Mouse (Mus musculus): ENCODE data around the gene Baz2b. TPM values are rescaled to one million over a fixed set of nuclear protein-coding genes. Genes with fewer than 3 reads are reported as not detected.

Baz2b gene
- polyA plus RNA-seq, 1 experiment from 2014 or later, result 86.9 TPM

- peaks cover 18% of the 10 kb centered on the region for H3K36me3 ChIP-seq (ENCODE audit: control insufficient read depth, insufficient read depth, low read length)
- ATAC-seq (ENCODE audit: low FRiP score, low TSS enrichment) (no peak), DNase-seq (no peak)
- no peak overlapping the region for H3K27ac ChIP-seq (replicated peaks; ENCODE audit: low read depth, low read length)
- H3K9ac ChIP-seq (replicated peaks; ENCODE audit: low read length), result no peak overlapping the region
- no peak overlapping the region for H3K4me3 ChIP-seq (replicated peaks; ENCODE audit: low read depth, low read length)
- no peaks in the 10 kb centered on the region for H3K9me3 ChIP-seq (ENCODE audit: control insufficient read depth, low read length)
- no peaks in the 10 kb centered on the region for H3K27me3 ChIP-seq (ENCODE audit: control insufficient read depth, insufficient read depth, low read length)
- H3K4me1 ChIP-seq (ENCODE audit: control insufficient read depth, insufficient read depth, low read length), result no peaks in the 10 kb centered on the region
- WGBS, result 94% methylated on average over 3 of the region's 3 CpGs
- H3K4me2 ChIP-seq (ENCODE audit: low read length), result no peak overlapping the region
Measured at GRCm38 (mm10) chr2:59933129-59933528, 276.5 kb downstream of the Baz2b start.

- DNase-seq, result no peak
- H3K9me3 ChIP-seq (ENCODE audit: control insufficient read depth, low read length), result no peaks in the 10 kb centered on the region
- peaks cover 18% of the 10 kb centered on the region for H3K36me3 ChIP-seq (ENCODE audit: control insufficient read depth, insufficient read depth, low read length)
- H3K27ac ChIP-seq (replicated peaks; ENCODE audit: low read depth, low read length), result no peak overlapping the region
- whole genome bisulfite sequencing, result 94% methylated on average over 4 of the region's 4 CpGs
- no peak for ATAC-seq (ENCODE audit: low FRiP score, low TSS enrichment)
- no peak overlapping the region for H3K9ac ChIP-seq (replicated peaks; ENCODE audit: low read length)
- H3K4me1 ChIP-seq (ENCODE audit: control insufficient read depth, insufficient read depth, low read length), result no peaks in the 10 kb centered on the region
- H3K4me2 ChIP-seq (ENCODE audit: low read length), result no peak overlapping the region
- no peak overlapping the region for H3K4me3 ChIP-seq (replicated peaks; ENCODE audit: low read depth, low read length)
- no peaks in the 10 kb centered on the region for H3K27me3 ChIP-seq (ENCODE audit: control insufficient read depth, insufficient read depth, low read length)
Measured at GRCm38 (mm10) chr2:59932244-59932643, 277.4 kb downstream of the Baz2b start.

GRCm38 (mm10) chr2:59913610-59914009 is 296.0 kb downstream of the Baz2b start:
- H3K36me3 ChIP-seq (ENCODE audit: control insufficient read depth, insufficient read depth, low read length), result peaks cover 65% of the 10 kb centered on the region
- DNase-seq, result peak; percentile 19
- H3K27ac ChIP-seq (replicated peaks; ENCODE audit: low read depth, low read length), result no peak overlapping the region

GRCm38 (mm10) chr2:59908048-59908447 is 301.6 kb downstream of the Baz2b start:
- 88% methylated on average over 9 of the region's 9 CpGs for WGBS
- Histone ChIP-seq H3K9me3 (ENCODE audit: control insufficient read depth, low read length) (no peaks in the 10 kb centered on the region), H3K4me2 (ENCODE audit: low read length) (no peak overlapping the region), H3K27me3 (ENCODE audit: control insufficient read depth, insufficient read depth, low read length) (no peaks in the 10 kb centered on the region), H3K36me3 (ENCODE audit: control insufficient read depth, insufficient read depth, low read length) (peaks cover 63% of the 10 kb centered on the region), H3K27ac (replicated peaks; ENCODE audit: low read depth, low read length) (no peak overlapping the region), H3K9ac (replicated peaks; ENCODE audit: low read length) (no peak overlapping the region), H3K4me3 (replicated peaks; ENCODE audit: low read depth, low read length) (no peak overlapping the region), H3K4me1 (ENCODE audit: control insufficient read depth, insufficient read depth, low read length) (no peaks in the 10 kb centered on the region)
- ATAC-seq (ENCODE audit: low FRiP score, low TSS enrichment) (no peak), DNase-seq (no peak)

More at GRCm38 (mm10) chr2:59913610-59914009, 296.0 kb downstream of the Baz2b start:
- Histone ChIP-seq H3K4me1 (ENCODE audit: control insufficient read depth, insufficient read depth, low read length) (no peaks in the 10 kb centered on the region), H3K27me3 (ENCODE audit: control insufficient read depth, insufficient read depth, low read length) (no peaks in the 10 kb centered on the region), H3K4me3 (replicated peaks; ENCODE audit: low read depth, low read length) (no peak overlapping the region), H3K9ac (replicated peaks; ENCODE audit: low read length) (no peak overlapping the region), H3K4me2 (ENCODE audit: low read length) (no peak overlapping the region), H3K9me3 (ENCODE audit: control insufficient read depth, low read length) (no peaks in the 10 kb centered on the region)
- no peak for ATAC-seq (ENCODE audit: low FRiP score, low TSS enrichment)
- WGBS, result 64% methylated on average over 11 of the region's 11 CpGs

GRCm38 (mm10) chr2:59904007-59904406 is 305.6 kb downstream of the Baz2b start:
- Histone ChIP-seq H3K9me3 (ENCODE audit: control insufficient read depth, low read length) (no peaks in the 10 kb centered on the region), H3K4me2 (ENCODE audit: low read length) (no peak overlapping the region), H3K36me3 (ENCODE audit: control insufficient read depth, insufficient read depth, low read length) (peaks cover 59% of the 10 kb centered on the region), H3K4me3 (replicated peaks; ENCODE audit: low read depth, low read length) (no peak overlapping the region), H3K4me1 (ENCODE audit: control insufficient read depth, insufficient read depth, low read length) (no peaks in the 10 kb centered on the region), H3K27me3 (ENCODE audit: control insufficient read depth, insufficient read depth, low read length) (no peaks in the 10 kb centered on the region), H3K27ac (replicated peaks; ENCODE audit: low read depth, low read length) (no peak overlapping the region), H3K9ac (replicated peaks; ENCODE audit: low read length) (no peak overlapping the region)
- ATAC-seq (ENCODE audit: low FRiP score, low TSS enrichment) (no peak), DNase-seq (no peak)
- WGBS, result 84% methylated on average over 7 of the region's 7 CpGs

- 87% methylated on average over 4 of the region's 4 CpGs for WGBS
- no peaks in the 10 kb centered on the region for H3K27me3 ChIP-seq (ENCODE audit: control insufficient read depth, insufficient read depth, low read length)
Measured at GRCm38 (mm10) chr2:59898666-59899065, 311.0 kb downstream of the Baz2b start.

GRCm38 (mm10) chr2:59898105-59898504 is 311.5 kb downstream of the Baz2b start:
- H3K9ac ChIP-seq (replicated peaks; ENCODE audit: low read length), result no peak overlapping the region
- no peak overlapping the region for H3K27ac ChIP-seq (replicated peaks; ENCODE audit: low read depth, low read length)
- peaks cover 36% of the 10 kb centered on the region for H3K36me3 ChIP-seq (ENCODE audit: control insufficient read depth, insufficient read depth, low read length)
- WGBS, result 93% methylated on average over 5 of the region's 7 CpGs
- no peaks in the 10 kb centered on the region for H3K9me3 ChIP-seq (ENCODE audit: control insufficient read depth, low read length)
- H3K27me3 ChIP-seq (ENCODE audit: control insufficient read depth, insufficient read depth, low read length), result no peaks in the 10 kb centered on the region
- no peaks in the 10 kb centered on the region for H3K4me1 ChIP-seq (ENCODE audit: control insufficient read depth, insufficient read depth, low read length)
- H3K4me3 ChIP-seq (replicated peaks; ENCODE audit: low read depth, low read length), result no peak overlapping the region
- no peak overlapping the region for H3K4me2 ChIP-seq (ENCODE audit: low read length)
- ATAC-seq (ENCODE audit: low FRiP score, low TSS enrichment) (no peak), DNase-seq (no peak)

More at GRCm38 (mm10) chr2:59898666-59899065, 311.0 kb downstream of the Baz2b start:
- DNase-seq (no peak), ATAC-seq (ENCODE audit: low FRiP score, low TSS enrichment) (no peak)
- peaks cover 37% of the 10 kb centered on the region for H3K36me3 ChIP-seq (ENCODE audit: control insufficient read depth, insufficient read depth, low read length)
- no peak overlapping the region for H3K9ac ChIP-seq (replicated peaks; ENCODE audit: low read length)
- H3K4me1 ChIP-seq (ENCODE audit: control insufficient read depth, insufficient read depth, low read length), result no peaks in the 10 kb centered on the region
- no peak overlapping the region for H3K4me3 ChIP-seq (replicated peaks; ENCODE audit: low read depth, low read length)
- no peak overlapping the region for H3K27ac ChIP-seq (replicated peaks; ENCODE audit: low read depth, low read length)
- H3K9me3 ChIP-seq (ENCODE audit: control insufficient read depth, low read length), result no peaks in the 10 kb centered on the region
- H3K4me2 ChIP-seq (ENCODE audit: low read length), result no peak overlapping the region

- H3K36me3 ChIP-seq (ENCODE audit: control insufficient read depth, insufficient read depth, low read length), result peaks cover 34% of the 10 kb centered on the region
- no peak overlapping the region for H3K4me2 ChIP-seq (ENCODE audit: low read length)
- H3K27ac ChIP-seq (replicated peaks; ENCODE audit: low read depth, low read length), result no peak overlapping the region
- ATAC-seq (ENCODE audit: low FRiP score, low TSS enrichment) (no peak), DNase-seq (no peak)
- no peaks in the 10 kb centered on the region for H3K27me3 ChIP-seq (ENCODE audit: control insufficient read depth, insufficient read depth, low read length)
- no peaks in the 10 kb centered on the region for H3K4me1 ChIP-seq (ENCODE audit: control insufficient read depth, insufficient read depth, low read length)
- 90% methylated on average over 8 of the region's 8 CpGs for WGBS
- no peaks in the 10 kb centered on the region for H3K9me3 ChIP-seq (ENCODE audit: control insufficient read depth, low read length)
- no peak overlapping the region for H3K4me3 ChIP-seq (replicated peaks; ENCODE audit: low read depth, low read length)
- H3K9ac ChIP-seq (replicated peaks; ENCODE audit: low read length), result no peak overlapping the region
Measured at GRCm38 (mm10) chr2:59896837-59897236, 312.8 kb downstream of the Baz2b start.

GRCm38 (mm10) chr2:59896400-59896799 is 313.2 kb downstream of the Baz2b start:
- no peak for ATAC-seq (ENCODE audit: low FRiP score, low TSS enrichment)
- H3K4me3 ChIP-seq (replicated peaks; ENCODE audit: low read depth, low read length), result no peak overlapping the region

More at GRCm38 (mm10) chr2:59896400-59896799, 313.2 kb downstream of the Baz2b start:
- no peaks in the 10 kb centered on the region for H3K4me1 ChIP-seq (ENCODE audit: control insufficient read depth, insufficient read depth, low read length)
- H3K9me3 ChIP-seq (ENCODE audit: control insufficient read depth, low read length), result no peaks in the 10 kb centered on the region
- DNase-seq, result no peak
- no peak overlapping the region for H3K4me2 ChIP-seq (ENCODE audit: low read length)
- no peaks in the 10 kb centered on the region for H3K27me3 ChIP-seq (ENCODE audit: control insufficient read depth, insufficient read depth, low read length)
- H3K27ac ChIP-seq (replicated peaks; ENCODE audit: low read depth, low read length), result no peak overlapping the region
- peaks cover 29% of the 10 kb centered on the region for H3K36me3 ChIP-seq (ENCODE audit: control insufficient read depth, insufficient read depth, low read length)
- no peak overlapping the region for H3K9ac ChIP-seq (replicated peaks; ENCODE audit: low read length)
- WGBS, result 82% methylated on average over 7 of the region's 7 CpGs

All from midbrain, embryonic 14.5 days (tissue).